Mouse (Mus musculus): ENCODE results near the gene Copz2.
"Not testable (repeated sequence)": the region's sequence is repeated elsewhere in the genome, so short reads cannot be mapped to it uniquely, and the experiment has no call there.

Copz2 gene

GRCm38 (mm10) chr11:96849681-96850467 lies at the start of gene Copz2:
Copz2 (plus strand) TSS chr11:96849870.
- no peak for DNase-seq (ENCODE audit: low read depth)

- no peak for DNase-seq (ENCODE audit: low read depth)
Observed at GRCm38 (mm10) chr11:96805606-96806005, 44.1 kb upstream of the Copz2 start.

- DNase-seq (ENCODE audit: low read depth), result no peak
Observed at GRCm38 (mm10) chr11:96808066-96808465, 41.6 kb upstream of the Copz2 start.

DNA sequence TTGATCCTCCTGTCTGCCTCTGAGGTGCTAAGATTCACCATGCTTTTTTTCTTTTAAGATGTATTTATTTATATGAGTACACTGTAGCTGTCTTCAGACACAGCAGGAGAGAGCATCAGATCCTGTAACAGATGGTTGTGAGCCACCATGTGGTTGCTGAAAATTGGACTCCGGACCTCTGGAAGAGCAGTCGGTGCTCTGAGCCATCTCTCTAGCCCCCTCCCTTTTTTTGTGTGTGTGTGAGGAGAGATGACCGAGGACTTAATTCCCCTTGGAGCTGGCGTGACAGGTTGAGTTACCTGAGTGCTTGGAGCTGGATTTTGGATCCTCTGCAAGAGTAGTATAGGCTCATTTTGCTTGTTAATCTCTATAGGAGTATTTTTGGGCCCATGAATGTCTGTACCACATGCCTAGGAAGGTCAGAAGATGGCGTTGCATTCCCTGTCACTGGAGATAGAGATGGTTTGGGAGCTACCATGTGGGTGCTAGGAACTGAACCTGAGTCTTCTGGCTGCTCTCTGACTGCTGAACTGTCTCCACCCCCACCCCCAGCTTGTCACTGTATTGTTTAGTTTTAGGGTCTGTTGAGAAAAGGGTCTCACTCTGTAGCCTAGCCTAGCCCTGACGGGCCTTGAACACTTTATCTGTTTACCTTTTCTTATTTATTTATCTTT lies 40.0 kb upstream of the Copz2 start:
- no peak for DNase-seq (ENCODE audit: low read depth)

- not testable (repeated sequence) for DNase-seq (ENCODE audit: low read depth)
Observed at GRCm38 (mm10) chr11:96811188-96811587, 38.5 kb upstream of the Copz2 start.

DNA sequence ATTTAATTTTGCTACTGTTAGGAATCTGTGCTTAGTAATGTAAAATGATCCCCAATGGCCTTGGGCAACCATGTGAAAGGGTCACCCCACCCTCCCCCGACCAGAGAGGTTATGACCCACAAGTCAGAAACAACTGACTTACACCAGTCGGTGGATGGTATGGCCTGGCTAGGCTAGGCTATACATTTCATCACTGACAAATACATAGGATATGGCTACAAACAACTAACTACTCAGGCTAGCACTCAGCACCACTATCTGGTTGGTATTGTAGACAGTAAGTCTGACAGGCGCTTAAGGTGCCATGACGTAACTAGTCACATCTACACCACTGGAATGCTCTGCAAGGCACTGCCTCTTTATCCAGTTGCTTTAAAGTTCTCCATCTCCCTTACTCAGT lies 36.2 kb upstream of the Copz2 start:
- no peak for DNase-seq (ENCODE audit: low read depth)

DNA sequence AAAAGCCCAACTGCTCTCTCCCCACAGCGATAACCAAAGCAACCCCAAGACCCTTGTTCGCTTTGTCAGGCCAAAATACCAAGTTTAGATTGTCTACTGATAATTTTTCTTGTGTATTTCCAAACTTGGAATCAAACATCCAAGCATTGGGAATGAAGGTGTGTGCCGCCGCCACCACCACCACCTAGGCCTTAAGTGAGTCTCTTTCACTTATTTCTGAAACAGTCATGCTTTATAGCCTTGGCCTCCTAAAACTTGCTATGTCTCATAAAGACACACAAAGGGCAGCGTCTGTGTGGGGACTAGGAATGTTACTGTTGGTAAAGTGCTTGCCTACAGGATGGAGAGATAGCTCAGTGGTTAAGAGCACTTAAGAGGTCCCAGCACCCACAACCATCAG lies 35.8 kb upstream of the Copz2 start:
- DNase-seq (ENCODE audit: low read depth), result no peak

DNA sequence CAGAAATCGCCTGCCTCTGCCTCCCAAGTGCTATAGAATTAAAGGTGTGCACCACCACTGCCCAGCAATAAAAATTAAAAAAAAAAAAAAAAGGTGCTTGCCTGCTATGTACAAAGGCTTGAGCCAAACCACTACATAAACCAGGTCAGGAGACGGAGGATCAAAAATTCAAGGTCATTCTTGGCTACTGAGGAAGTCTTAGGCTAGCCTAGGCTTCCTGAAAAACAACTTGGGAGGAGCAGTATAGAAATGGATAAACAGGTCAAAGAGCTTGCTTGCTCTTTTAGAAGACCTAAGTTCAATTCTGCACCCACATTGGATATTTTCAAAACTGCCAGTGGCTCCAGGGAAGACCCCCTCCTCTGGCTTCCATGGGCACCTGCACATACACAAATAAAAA lies 35.2 kb upstream of the Copz2 start:
- DNase-seq (ENCODE audit: low read depth), result no peak

DNA sequence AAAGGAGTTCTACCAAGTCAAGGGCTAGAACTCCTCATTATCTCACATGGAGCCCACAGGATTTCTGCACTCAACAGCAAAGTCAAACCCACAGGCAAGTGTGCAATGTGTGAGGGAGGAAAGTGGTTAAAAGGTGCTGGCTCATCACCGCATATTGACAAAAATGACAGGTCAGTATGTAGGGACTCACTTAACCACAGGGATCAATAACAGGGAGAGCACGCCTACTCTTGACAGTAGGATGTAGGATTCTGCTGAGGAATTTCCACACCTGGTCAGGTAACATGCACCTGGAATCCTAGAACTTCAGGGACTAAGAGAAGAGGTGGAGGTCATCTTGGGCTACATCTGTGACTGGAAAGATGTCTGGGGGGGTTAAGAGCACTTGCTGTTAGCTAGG lies 33.8 kb upstream of the Copz2 start:
- DNase-seq (ENCODE audit: low read depth), result no peak

DNA sequence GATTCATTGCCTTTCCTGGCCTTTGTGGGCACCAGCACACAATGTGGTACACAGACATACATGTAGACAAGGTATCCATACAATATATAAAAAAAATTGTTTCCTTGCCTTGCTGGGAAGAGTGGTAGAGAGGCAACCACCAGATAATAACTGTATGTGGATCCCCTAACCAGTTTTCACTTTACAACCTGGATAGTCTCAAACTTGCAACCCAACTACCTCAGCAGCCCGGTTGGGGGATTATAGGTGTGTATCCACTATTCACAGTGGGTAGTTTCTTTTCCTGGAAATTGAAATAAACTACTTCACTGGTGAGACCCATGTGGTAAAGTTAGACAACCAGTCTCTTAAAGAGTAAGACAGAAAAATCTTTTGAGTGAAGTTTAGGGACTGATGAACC lies 33.2 kb upstream of the Copz2 start:
- DNase-seq (ENCODE audit: low read depth), result no peak

- DNase-seq (ENCODE audit: low read depth), result no peak
Observed at GRCm38 (mm10) chr11:96816979-96817378, 32.7 kb upstream of the Copz2 start.

GRCm38 (mm10) chr11:96818128-96818710 lies 31.5 kb upstream of the Copz2 start:
- DNase-seq (ENCODE audit: low read depth), result no peak

DNA sequence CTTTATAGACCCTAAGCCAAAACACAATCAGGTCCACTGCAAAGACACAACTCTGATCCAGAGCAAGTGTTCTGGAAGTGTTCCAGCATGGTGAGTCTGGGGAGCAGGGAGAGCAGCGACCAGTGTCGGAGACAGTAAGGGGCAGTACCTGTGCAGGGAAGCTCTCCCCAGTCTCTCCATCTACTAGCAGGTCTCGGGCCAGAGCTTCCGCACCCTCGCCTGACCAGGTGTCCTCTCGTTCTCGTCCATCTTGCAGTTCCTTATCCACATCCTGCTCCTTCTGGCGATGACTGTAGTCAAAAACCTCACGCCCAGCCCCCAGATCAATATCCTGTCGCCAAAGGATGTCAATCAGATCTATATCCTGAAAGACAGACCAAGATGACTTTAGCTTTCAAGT lies 27.7 kb upstream of the Copz2 start:
- no peak for DNase-seq (ENCODE audit: low read depth)

- DNase-seq (ENCODE audit: low read depth), result no peak
Observed at GRCm38 (mm10) chr11:96822675-96823470, 26.8 kb upstream of the Copz2 start.

DNA sequence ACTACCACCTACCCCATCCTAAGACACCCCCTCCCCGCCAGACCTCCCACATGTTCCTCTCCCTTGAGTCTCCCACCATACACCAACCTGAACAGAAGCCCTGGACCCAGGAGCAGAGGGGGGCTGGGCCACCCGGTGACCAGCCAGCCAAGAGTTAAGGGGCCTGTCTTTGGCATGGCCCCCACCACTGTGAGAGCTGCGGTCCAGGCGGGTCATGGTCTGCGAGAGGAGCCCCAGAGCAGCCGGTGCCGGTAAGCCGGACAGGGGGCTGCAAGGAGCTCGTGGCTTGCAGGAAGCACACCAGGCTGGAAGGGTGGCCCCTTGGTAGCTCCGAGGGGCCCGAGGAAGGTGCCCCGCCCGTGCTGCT lies 26.2 kb upstream of the Copz2 start:
- DNase-seq (ENCODE audit: low read depth), result no peak

GRCm38 (mm10) chr11:96823880-96824782 lies 25.5 kb upstream of the Copz2 start:
- peak; percentile 74 for DNase-seq (ENCODE audit: low read depth)

DNA sequence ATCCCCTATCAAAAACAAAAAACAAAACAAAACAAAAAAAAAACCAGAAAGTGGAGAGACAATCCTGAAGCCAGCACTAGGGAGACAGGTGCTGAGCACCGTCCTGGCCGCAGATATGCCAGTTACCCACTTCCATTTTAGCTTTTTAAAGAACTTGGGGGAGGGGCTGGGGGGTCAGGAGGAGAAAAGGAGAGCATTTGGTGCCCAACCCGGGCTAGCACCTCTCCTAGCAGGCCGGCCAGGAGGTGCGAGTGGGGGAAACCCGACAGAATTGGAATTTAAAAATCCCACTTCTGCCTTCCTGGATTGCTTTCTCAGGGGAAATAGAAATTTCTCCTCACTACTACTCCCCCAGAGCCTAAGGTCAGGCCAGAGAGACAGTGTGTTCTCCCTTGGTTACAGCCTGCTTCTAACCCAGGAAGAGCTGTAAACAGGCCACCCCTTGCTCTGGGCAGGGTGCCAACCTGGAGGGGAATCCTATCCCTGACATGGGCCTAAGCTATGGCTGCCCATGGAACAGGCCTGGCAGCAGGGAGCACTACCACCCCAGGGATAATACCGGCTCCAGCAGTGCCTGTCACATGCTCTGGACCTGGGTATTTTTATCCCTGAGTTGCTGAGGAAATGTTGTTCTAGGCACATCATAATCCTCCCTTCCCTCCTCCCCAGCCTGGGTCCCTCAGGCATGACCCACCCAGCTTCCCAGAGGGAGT lies 24.7 kb upstream of the Copz2 start:
- no peak for DNase-seq (ENCODE audit: low read depth)

- no peak for DNase-seq (ENCODE audit: low read depth)
Observed at GRCm38 (mm10) chr11:96826481-96826880, 23.2 kb upstream of the Copz2 start.

- no peak for DNase-seq (ENCODE audit: low read depth)
Observed at GRCm38 (mm10) chr11:96827062-96827581, 22.5 kb upstream of the Copz2 start.

- DNase-seq (ENCODE audit: low read depth), result no peak
Observed at GRCm38 (mm10) chr11:96827917-96828316, 21.8 kb upstream of the Copz2 start.

GRCm38 (mm10) chr11:96828881-96829280 lies 20.8 kb upstream of the Copz2 start:
- no peak for DNase-seq (ENCODE audit: low read depth)
